Mouse (Mus musculus): ENCODE results near the gene Enoph1.

DNA sequence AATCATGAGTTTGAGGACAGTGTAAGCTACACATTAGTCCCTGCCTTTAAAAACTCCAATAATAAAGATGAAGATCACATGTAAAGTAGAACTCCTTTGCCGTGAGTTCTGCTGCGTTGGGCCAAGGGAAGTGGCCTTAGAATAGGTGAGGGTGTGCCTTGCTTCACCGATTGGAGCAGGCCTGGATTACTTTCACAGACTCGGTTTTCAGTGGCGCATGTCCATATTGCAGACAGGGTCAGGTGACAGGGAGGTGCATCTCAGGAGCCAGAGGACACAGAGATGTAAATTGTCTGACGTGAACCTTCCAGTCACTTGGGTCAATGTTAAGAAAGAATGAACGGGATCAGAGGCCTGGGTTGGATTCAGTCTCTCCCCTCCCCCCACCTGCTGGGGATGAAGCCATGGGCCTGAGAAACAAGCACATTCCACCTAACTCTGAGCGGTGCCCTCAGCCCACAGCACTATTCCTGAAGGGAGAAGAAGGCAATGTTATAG lies 7.4 kb downstream of the Enoph1 start:
- TF ChIP-seq CTCF (IDR thresholded peaks at IDR 0.05) (no peak), EP300 (IDR thresholded peaks at IDR 0.05) (no peak)
